Mouse (Mus musculus) megakaryocyte, embryonic 14.5 days (primary cell): ENCODE data around the gene Gm45337.

ENCODE experiments used
- FLI1 ChIP-seq: IDR thresholded peaks from 2 replicates; pipeline ENCODE4 v1.6.1; 2012; ENCODE audit warnings: low read length, inconsistent platforms, mixed read lengths
- GATA1 ChIP-seq: IDR thresholded peaks from 3 replicates; pipeline ENCODE4 v1.6.1; 2012; ENCODE audit warnings: mixed read lengths, low read length, inconsistent platforms, borderline replicate concordance

GRCm38 (mm10) chr7:142181021-142181420, 36.6 kb upstream of the Gm45337 start:
- TF ChIP-seq GATA1 (no peak), FLI1 (no peak)
